Mouse (Mus musculus) small intestine, adult 2 months (tissue): Measurements from ENCODE around the gene Hsdl2.

Source experiments
- CTCF ChIP-seq: fragments of 200-500 bp; IDR thresholded peaks from 2 replicates; pipeline ENCODE4 v1.5.1; 2012; ENCODE audit warnings: low read depth, mild to moderate bottlenecking, control low read depth, inconsistent platforms, low read length, moderate library complexity, mixed read lengths; ENCODE audit not compliant: insufficient replicate concordance, insufficient read length; ENCODE audit errors: extremely low read depth
- POLR2A ChIP-seq: fragments of 200-500 bp; IDR thresholded peaks from 2 replicates; pipeline ENCODE4 v1.6.1; 2012; ENCODE audit warnings: low read depth, mild to moderate bottlenecking, control low read depth, inconsistent platforms, low read length, moderate library complexity

DNA sequence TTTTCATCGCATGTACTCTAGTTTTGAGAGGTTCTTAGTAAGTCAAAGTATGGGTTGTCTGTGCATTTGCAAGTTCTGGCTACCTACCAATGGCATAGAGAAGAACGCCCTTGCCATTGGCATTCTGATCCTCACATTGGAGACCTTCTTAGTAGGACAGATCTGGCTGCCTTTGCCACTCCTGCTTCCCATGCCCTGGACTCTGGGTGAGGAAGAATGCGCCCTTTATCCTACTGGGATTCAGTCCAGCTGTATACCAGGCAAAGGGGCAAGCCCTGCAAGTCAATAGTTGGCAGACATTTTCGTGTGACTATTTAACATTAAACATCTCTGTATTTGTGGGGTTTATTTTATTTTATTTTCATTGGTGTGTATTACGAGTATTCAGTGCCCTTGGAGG, 3.7 kb downstream of the Hsdl2 start:
- TF ChIP-seq POLR2A (no peak), CTCF (no peak)
